Mouse (Mus musculus): ENCODE data around the gene Llgl2. TPM values are rescaled to one million over a fixed set of nuclear protein-coding genes. Genes with fewer than 3 reads are reported as not detected.

Llgl2 gene
- total and polyA plus RNA-seq, 3 experiments: 3.8 to 12.3 (median 9.2) TPM

DNA sequence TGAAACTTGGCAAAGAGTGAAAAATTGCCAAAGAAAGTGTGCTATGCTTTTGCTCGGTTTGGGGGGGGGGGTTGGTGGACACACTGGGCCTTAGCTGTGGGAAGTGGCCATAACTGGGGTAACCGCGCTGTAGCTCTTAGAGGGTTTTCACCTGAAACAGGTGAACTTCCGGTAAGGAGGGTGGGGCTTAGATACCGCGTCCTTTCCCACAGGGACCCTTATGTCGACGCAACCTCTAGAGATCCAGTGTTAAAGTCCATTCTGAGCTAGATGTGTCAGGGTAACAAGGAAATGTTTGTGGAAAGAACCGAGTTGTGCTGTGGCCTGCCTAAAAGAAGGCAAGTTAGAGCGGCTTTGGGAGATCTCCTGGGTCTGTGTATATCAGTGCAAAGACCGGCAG is 964 bp downstream of the Llgl2 start:
- H3K36me3 ChIP-seq (replicated peaks in 1 of 2; ENCODE audit: control insufficient read depth in 1 of 2, insufficient read depth in 1 of 2, low read length in 1 of 2): peaks cover 26 to 42% of the 10 kb centered on the region in 2 experiments
- no peaks in the 10 kb centered on the region for H3K9me3 ChIP-seq (replicated peaks; ENCODE audit: low read length)
- TF ChIP-seq ELF1 (IDR thresholded peaks at IDR 0.05; ENCODE audit: low read depth, low read length): peak; percentile 43; the same call in 1 of the 2 replicates
- TF ChIP-seq SMC3 (IDR thresholded peaks at IDR 0.05; ENCODE audit: low read depth, low read length): no peak
- H3K4me1 ChIP-seq (ENCODE audit: control insufficient read depth in 1 of 2, insufficient read depth in 2 of 2): peaks cover 5 to 29% of the 10 kb centered on the region in 2 experiments; a peak in 3 of 4 replicates
- no peaks in the 10 kb centered on the region for H3K27me3 ChIP-seq (replicated peaks)
- H3K27ac ChIP-seq (ENCODE audit: insufficient read depth, low read depth): no peak overlapping the region
- H3K9ac ChIP-seq (ENCODE audit: insufficient read depth, low read depth): peak overlapping the region; percentile 65; the same call in 1 of the 2 replicates
- DNase-seq (ENCODE audit: extremely low read depth): no peak
- H3K4me2 ChIP-seq (ENCODE audit: insufficient read depth, low read depth, poor library complexity, severe bottlenecking): peak overlapping the region; percentile 93
- dilution Hi-C loops (cut with MboI; ENCODE audit: extremely low pct_ligation_motif_present, extremely low pct_unique_long_range_greater_than_20kb, low sequenced_read_pairs) (no loop called here), in situ Hi-C loops (cut with MboI; ENCODE audit: low pct_ligation_motif_present, low pct_unique_long_range_greater_than_20kb, low sequenced_read_pairs) (no loop called here)
- H3K4me3 ChIP-seq (replicated peaks in 1 of 3; ENCODE audit: low read depth in 2 of 3, low read length in 2 of 3, poor library complexity in 1 of 3): peak overlapping the region; percentile 58 to 73 (median 65)
- H3K79me2 ChIP-seq (replicated peaks; ENCODE audit: control insufficient read depth, extremely low read depth, insufficient read depth, poor library complexity, severe bottlenecking): no peaks in the 10 kb centered on the region

DNA sequence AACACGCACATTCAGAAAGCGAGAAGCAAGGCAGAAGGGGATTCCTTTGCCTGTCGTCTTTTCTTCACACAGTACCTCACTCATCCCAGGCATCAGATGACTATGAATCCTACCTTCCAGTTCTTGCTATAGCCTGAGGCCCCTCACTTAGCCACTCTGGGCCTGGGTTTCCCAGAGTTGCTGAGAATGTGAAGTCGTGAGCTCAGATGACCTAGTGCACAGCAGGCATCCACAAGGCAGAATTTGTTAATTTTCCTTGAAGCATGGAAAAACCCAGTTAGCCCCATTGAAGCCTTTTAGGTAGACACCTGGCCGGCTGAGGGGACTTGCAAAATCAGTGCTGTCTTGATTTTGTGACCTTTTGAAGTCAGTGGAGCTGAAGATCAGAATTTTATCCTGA is 2.6 kb downstream of the Llgl2 start:
- Histone ChIP-seq H3K79me2 (replicated peaks; ENCODE audit: control insufficient read depth, extremely low read depth, insufficient read depth, poor library complexity, severe bottlenecking) (no peaks in the 10 kb centered on the region), H3K27ac (ENCODE audit: insufficient read depth, low read depth) (no peak overlapping the region), H3K9me3 (replicated peaks; ENCODE audit: low read length) (no peaks in the 10 kb centered on the region), H3K4me3 (replicated peaks in 1 of 3; ENCODE audit: low read depth in 2 of 3, low read length in 2 of 3, poor library complexity in 1 of 3) (no peak overlapping the region), H3K36me3 (replicated peaks in 1 of 2; ENCODE audit: control insufficient read depth in 1 of 2, insufficient read depth in 1 of 2, low read length in 1 of 2) (peaks cover 11 to 27% of the 10 kb centered on the region in 2 experiments), H3K4me2 (ENCODE audit: insufficient read depth, low read depth, poor library complexity, severe bottlenecking) (no peak overlapping the region), H3K9ac (ENCODE audit: insufficient read depth, low read depth) (no peak overlapping the region), H3K4me1 (ENCODE audit: control insufficient read depth in 1 of 2, insufficient read depth in 2 of 2) (peaks cover 5 to 22% of the 10 kb centered on the region in 2 experiments; a peak in 3 of 4 replicates), H3K27me3 (replicated peaks) (no peaks in the 10 kb centered on the region)
- no peak for DNase-seq (ENCODE audit: extremely low read depth)
- dilution Hi-C loops (cut with MboI; ENCODE audit: extremely low pct_ligation_motif_present, extremely low pct_unique_long_range_greater_than_20kb, low sequenced_read_pairs): no loop called here
- TF ChIP-seq ZNF384 (IDR thresholded peaks at IDR 0.05; ENCODE audit: low read depth, low read length): peak; percentile 22; the same call in 1 of the 2 replicates
- no peak for TF ChIP-seq TCF12 (IDR thresholded peaks at IDR 0.05; ENCODE audit: low read depth, low read length)
- in situ Hi-C loops (cut with MboI; ENCODE audit: low pct_ligation_motif_present, low pct_unique_long_range_greater_than_20kb, low sequenced_read_pairs): no loop called here

- H3K27me3 ChIP-seq (replicated peaks): no peaks in the 10 kb centered on the region
- H3K4me3 ChIP-seq (replicated peaks in 1 of 3; ENCODE audit: low read depth in 2 of 3, low read length in 2 of 3, poor library complexity in 1 of 3): no peak overlapping the region
- dilution Hi-C loops (cut with MboI; ENCODE audit: extremely low pct_ligation_motif_present, extremely low pct_unique_long_range_greater_than_20kb, low sequenced_read_pairs): no loop called here
- no peak for DNase-seq (ENCODE audit: extremely low read depth)
- in situ Hi-C loops (cut with MboI; ENCODE audit: low pct_ligation_motif_present, low pct_unique_long_range_greater_than_20kb, low sequenced_read_pairs): no loop called here
- H3K4me2 ChIP-seq (ENCODE audit: insufficient read depth, low read depth, poor library complexity, severe bottlenecking): no peak overlapping the region
- H3K4me1 ChIP-seq (ENCODE audit: control insufficient read depth in 1 of 2, insufficient read depth in 2 of 2): peaks cover 5 to 22% of the 10 kb centered on the region in 2 experiments; a peak in 3 of 4 replicates
- H3K79me2 ChIP-seq (replicated peaks; ENCODE audit: control insufficient read depth, extremely low read depth, insufficient read depth, poor library complexity, severe bottlenecking): no peaks in the 10 kb centered on the region
- TF ChIP-seq E2F4 (IDR thresholded peaks at IDR 0.05; ENCODE audit: insufficient replicate concordance, low read depth, low read length): no peak
- no peak for TF ChIP-seq USF1 (IDR thresholded peaks at IDR 0.05; ENCODE audit: low read depth, low read length)
- TF ChIP-seq POLR2A (IDR thresholded peaks at IDR 0.05; ENCODE audit: low read depth, low read length): no peak
- no peak for TF ChIP-seq ETS1 (conservative IDR thresholded peaks at IDR 0.05; ENCODE audit: low read depth, low read length)
- no peak for TF ChIP-seq RCOR1 (conservative IDR thresholded peaks at IDR 0.05; ENCODE audit: low read depth, low read length)
- TF ChIP-seq USF2 (conservative IDR thresholded peaks at IDR 0.05; ENCODE audit: low read depth, low read length): no peak
- no peak for TF ChIP-seq NELFE (IDR thresholded peaks at IDR 0.05; ENCODE audit: low read depth, low read length)
- no peak for TF ChIP-seq RAD21 (IDR thresholded peaks at IDR 0.05; ENCODE audit: low read depth, low read length)
- TF ChIP-seq ZC3H11A (IDR thresholded peaks at IDR 0.05; ENCODE audit: low read depth, low read length): no peak
- no peak for TF ChIP-seq MXI1 (IDR thresholded peaks at IDR 0.05; ENCODE audit: low read depth, low read length)
- no peak for TF ChIP-seq EP300 (IDR thresholded peaks at IDR 0.05; ENCODE audit: low read length)
- peaks cover 1 to 20% of the 10 kb centered on the region in 2 experiments for H3K36me3 ChIP-seq (replicated peaks in 1 of 2; ENCODE audit: control insufficient read depth in 1 of 2, insufficient read depth in 1 of 2, low read length in 1 of 2)
- no peak overlapping the region for H3K9ac ChIP-seq (ENCODE audit: insufficient read depth, low read depth)
- no peaks in the 10 kb centered on the region for H3K9me3 ChIP-seq (replicated peaks; ENCODE audit: low read length)
- H3K27ac ChIP-seq (ENCODE audit: insufficient read depth, low read depth): no peak overlapping the region
Measured at GRCm38 (mm10) chr11:115827624-115828023, 3.8 kb downstream of the Llgl2 start.
